Mouse (Mus musculus) lung, embryonic 16.5 days (tissue): ENCODE data around the gene Kdm2a. TPM values are rescaled to one million over a fixed set of nuclear protein-coding genes. Genes with fewer than 3 reads are reported as not detected.

Experiments
- ATAC-seq: fragments of 200-750 bp; cut with Nextera tagmentation; 2 replicates; pipeline ENCODE4 v1.8.0; 2017; ENCODE audit warnings: low read depth, mild to moderate bottlenecking, moderate library complexity
- H3K27ac ChIP-seq: fragments of 300-500 bp; sonication (generic); 2 replicates; pipeline ENCODE4 v1.5.1; 2014; ENCODE audit warnings: mild to moderate bottlenecking, control low read depth, low read length
- H3K27me3 ChIP-seq: fragments of 300-500 bp; sonication (generic); 2 replicates; pipeline ENCODE4 v1.6.1; 2014; ENCODE audit warnings: low read depth, low read length, mixed read lengths; ENCODE audit not compliant: control insufficient read depth, insufficient read depth
- H3K36me3 ChIP-seq: fragments of 300-500 bp; sonication (generic); 2 replicates; pipeline ENCODE4 v1.6.1; 2014; ENCODE audit warnings: low read length; ENCODE audit not compliant: control insufficient read depth, insufficient read depth
- H3K4me1 ChIP-seq: fragments of 300-500 bp; sonication (generic); replicated peaks from 2 replicates; pipeline ENCODE4 v1.6.1; 2014; ENCODE audit warnings: low read length, mixed read lengths; ENCODE audit not compliant: control insufficient read depth, insufficient read depth
- H3K4me2 ChIP-seq: fragments of 300-500 bp; sonication (generic); 2 replicates; pipeline ENCODE4 v1.6.1; 2014; ENCODE audit warnings: low read depth, low read length, control low read depth
- H3K4me3 ChIP-seq: fragments of 300-500 bp; sonication (generic); 2 replicates; pipeline ENCODE4 v1.5.1; 2014; ENCODE audit warnings: mild to moderate bottlenecking, low read length, control low read depth
- H3K9ac ChIP-seq: fragments of 300-500 bp; sonication (generic); 2 replicates; pipeline ENCODE4 v1.6.1; 2014; ENCODE audit warnings: low read length, control low read depth
- H3K9me3 ChIP-seq: fragments of 300-500 bp; sonication (generic); 2 replicates; pipeline ENCODE4 v1.6.1; 2016; ENCODE audit warnings: low read length; ENCODE audit not compliant: control insufficient read depth
- WGBS: fragments of 180-500 bp; shearing (Covaris S2); extraction: QIAGEN DNeasy Blood & Tissue Kit; methylation state at CpG from one replicate; pipeline ENCODE4 v1.1.7; 2014; 5-methylcytosine and 5-hydroxymethylcytosine counted together
- polyA plus RNA-seq: library from polyadenylated mRNA; unstranded; fragments of >200 nt; fragmentation: Nextera tagmentation; extraction: Ambion mirVana; gene quantifications from 2 replicates; pipeline ENCODE4 v1.2.1, GENCODE M21; 2015

Kdm2a gene
- polyA plus RNA-seq, 1 experiment from 2014 or later, result 42.9 TPM

DNA sequence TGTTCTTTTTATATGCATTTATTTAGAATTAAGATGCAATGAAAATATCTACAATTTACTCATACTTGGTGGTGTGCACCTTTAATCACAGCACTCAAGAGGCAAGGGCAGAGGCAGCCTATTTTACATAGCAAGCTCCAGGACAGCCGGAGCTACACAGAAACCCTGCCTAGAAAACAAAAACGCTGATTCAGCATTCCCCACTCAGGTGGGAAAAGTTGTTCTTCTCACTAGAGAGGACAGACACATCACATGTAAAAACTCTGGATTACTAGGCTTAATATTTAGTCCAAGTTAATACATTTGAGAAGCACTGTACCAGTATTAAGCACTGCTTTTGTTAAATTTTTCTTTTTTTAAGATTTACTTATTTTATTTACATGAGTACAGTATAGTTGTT, 48.6 kb downstream of the Kdm2a start:
- ATAC-seq, result no peak
- H3K36me3 ChIP-seq, result peaks cover 30% of the 10 kb centered on the region

DNA sequence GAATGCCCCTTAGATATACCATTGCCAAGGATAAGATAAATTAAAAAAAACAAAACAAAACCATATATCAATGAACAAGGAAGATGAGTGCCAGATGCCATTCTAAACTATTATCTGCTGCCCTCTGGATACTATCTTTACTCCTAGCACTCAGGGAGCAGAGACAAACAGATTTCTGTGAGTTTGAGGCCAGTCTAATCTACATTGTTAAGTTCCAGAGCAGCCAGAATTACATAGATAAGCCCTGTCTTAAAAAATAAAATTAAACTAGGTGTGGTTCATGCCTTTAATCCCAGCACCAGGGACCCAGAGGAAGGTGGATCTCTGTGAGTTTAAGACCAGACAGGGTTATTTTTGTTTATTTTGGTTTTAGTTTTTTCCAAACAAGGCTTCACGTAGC, 51.6 kb downstream of the Kdm2a start:
- H3K4me1 ChIP-seq, result no peaks in the 10 kb centered on the region
- H3K9ac ChIP-seq, result no peak overlapping the region
- no peaks in the 10 kb centered on the region for H3K9me3 ChIP-seq
- H3K27ac ChIP-seq, result no peak overlapping the region
- no peak for ATAC-seq
- peaks cover 40% of the 10 kb centered on the region for H3K36me3 ChIP-seq
- no peak overlapping the region for H3K4me2 ChIP-seq
- WGBS, result 80% methylated on average over 1 of the region's 1 CpGs
- no peak overlapping the region for H3K4me3 ChIP-seq
- H3K27me3 ChIP-seq, result no peaks in the 10 kb centered on the region

More for the DNA sequence above, 48.6 kb downstream of the Kdm2a start:
- Histone ChIP-seq H3K27me3 (no peaks in the 10 kb centered on the region), H3K9ac (no peak overlapping the region), H3K9me3 (no peaks in the 10 kb centered on the region), H3K4me2 (no peak overlapping the region), H3K4me3 (no peak overlapping the region), H3K4me1 (no peaks in the 10 kb centered on the region), H3K27ac (no peak overlapping the region)
- 86% methylated on average over 2 of the region's 2 CpGs for WGBS

DNA sequence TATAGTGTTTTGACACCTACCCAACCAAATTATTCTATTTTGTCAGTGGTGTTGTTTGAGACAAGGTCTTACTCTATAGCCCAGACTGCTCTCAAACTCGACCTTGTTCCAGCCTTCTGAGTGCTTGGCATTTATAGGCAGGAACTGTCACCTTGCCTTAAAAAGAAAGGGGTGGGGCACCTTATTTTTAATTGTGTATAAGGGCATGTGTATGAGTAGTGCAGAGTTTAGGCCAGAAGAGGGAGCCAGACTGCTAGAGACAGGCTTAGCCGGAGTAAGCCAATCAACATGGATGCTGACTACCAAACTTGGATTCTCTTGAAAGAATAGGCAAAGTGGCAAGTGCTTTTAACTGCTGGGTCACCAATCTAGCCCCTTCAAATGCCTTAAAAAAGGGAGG, 59.9 kb downstream of the Kdm2a start:
- Histone ChIP-seq H3K4me3 (no peak overlapping the region), H3K9me3 (no peaks in the 10 kb centered on the region), H3K9ac (no peak overlapping the region), H3K4me1 (peaks cover 12% of the 10 kb centered on the region), H3K36me3 (peaks cover 22% of the 10 kb centered on the region), H3K27me3 (no peaks in the 10 kb centered on the region), H3K4me2 (no peak overlapping the region), H3K27ac (no peak overlapping the region)
- no peak for ATAC-seq
- 25% methylated on average over 2 of the region's 2 CpGs for WGBS

DNA sequence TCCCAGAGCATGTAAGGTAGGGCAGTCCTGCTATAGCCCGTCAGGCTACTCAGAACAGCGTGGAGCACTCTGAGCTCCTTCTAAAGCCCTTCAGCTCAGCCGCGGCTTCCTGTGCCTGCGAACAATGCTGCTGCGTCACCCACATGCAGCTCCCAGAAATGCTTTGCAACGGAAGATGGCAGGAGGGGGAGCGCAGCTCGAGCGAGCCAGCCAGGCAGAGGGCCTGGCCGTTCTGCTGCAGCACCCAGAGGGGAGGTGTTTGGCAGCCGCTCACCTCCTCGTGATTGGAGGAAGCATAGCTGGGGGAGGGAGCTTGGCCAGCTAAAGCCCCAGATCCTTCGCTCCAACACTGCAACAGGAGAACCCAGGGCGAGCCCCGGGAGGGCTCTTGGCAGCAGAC, 64.3 kb downstream of the Kdm2a start:
- H3K4me1 ChIP-seq, result peaks cover 24% of the 10 kb centered on the region
- peak overlapping the region; percentile 77 for H3K9ac ChIP-seq
- peak overlapping the region; percentile 69 for H3K4me3 ChIP-seq
- no peaks in the 10 kb centered on the region for H3K27me3 ChIP-seq
- H3K9me3 ChIP-seq, result no peaks in the 10 kb centered on the region
- peak overlapping the region; percentile 76 for H3K4me2 ChIP-seq
- ATAC-seq, result peak; percentile 99
- peaks cover 15% of the 10 kb centered on the region for H3K36me3 ChIP-seq
- peak overlapping the region; percentile 97 for H3K27ac ChIP-seq
- WGBS, result under 1% methylated on average over 16 of the region's 16 CpGs

DNA sequence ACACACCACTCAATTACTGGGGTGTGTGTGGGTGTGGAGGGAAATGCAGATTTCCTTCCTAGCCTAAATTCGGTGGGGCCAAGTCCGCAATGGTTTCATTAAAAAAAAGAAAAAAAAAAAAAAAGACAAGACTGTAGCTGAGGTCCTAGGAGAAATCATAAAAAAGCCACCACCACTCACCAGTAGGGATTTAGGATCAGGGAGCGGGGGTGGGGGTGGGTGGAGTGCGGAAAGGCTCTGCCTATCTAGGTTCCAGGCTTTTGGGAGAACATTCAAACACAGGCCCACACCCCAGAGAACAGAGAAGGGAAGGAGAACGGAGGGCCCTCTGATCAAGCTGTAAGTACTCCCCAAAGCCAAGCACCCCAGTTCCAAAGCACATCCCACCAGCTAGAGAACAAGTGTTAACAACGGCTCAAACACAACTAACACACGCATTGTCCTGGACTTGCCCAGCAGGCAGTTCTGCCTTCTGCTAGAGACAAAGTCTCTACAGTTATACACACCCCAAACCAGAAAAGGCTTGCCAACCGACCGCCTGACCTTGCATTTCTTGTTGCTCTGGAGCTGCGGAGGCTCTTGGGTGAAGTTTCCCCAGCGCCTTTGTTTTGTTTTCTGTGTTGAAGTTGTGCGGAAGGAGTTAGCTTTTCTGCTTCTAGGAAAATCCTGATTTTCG, 64.8 kb downstream of the Kdm2a start:
- peak; percentile 32 for ATAC-seq
- peak overlapping the region; percentile 76 for H3K4me2 ChIP-seq
- no peaks in the 10 kb centered on the region for H3K9me3 ChIP-seq
- H3K4me1 ChIP-seq, result peaks cover 24% of the 10 kb centered on the region
- H3K27me3 ChIP-seq, result no peaks in the 10 kb centered on the region
- peak overlapping the region; percentile 97 for H3K27ac ChIP-seq
- under 1% methylated on average over 13 of the region's 13 CpGs for WGBS
- H3K36me3 ChIP-seq, result peaks cover 18% of the 10 kb centered on the region
- peak overlapping the region; percentile 77 for H3K9ac ChIP-seq
- H3K4me3 ChIP-seq, result peak overlapping the region; percentile 69

DNA sequence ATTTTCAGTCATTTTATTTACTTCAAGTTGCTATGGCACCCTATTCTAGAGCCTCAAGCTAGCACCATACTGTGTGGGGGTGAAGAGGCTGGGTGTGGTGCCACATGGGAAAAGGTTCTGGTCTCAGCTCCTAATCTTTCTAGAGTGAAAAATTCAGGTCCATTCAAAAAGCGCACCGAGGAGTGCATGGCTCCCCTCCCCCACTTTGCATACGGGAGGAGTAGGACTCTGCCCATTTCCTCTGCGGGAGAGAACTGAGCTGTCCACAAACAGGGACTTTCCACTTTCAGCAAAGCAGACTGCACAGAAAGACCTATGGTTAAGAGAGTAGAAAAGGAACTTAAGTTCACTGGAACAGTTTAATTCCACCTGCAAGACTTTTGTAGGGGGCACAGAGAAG, 65.4 kb downstream of the Kdm2a start:
- peaks cover 24% of the 10 kb centered on the region for H3K36me3 ChIP-seq
- peaks cover 24% of the 10 kb centered on the region for H3K4me1 ChIP-seq
- 0% methylated on average over 4 of the region's 4 CpGs for WGBS
- H3K27ac ChIP-seq, result peak overlapping the region; percentile 97
- no peak for ATAC-seq
- H3K9ac ChIP-seq, result peak overlapping the region; percentile 77
- H3K4me3 ChIP-seq, result peak overlapping the region; percentile 69
- no peaks in the 10 kb centered on the region for H3K27me3 ChIP-seq
- no peaks in the 10 kb centered on the region for H3K9me3 ChIP-seq
- H3K4me2 ChIP-seq, result peak overlapping the region; percentile 76

DNA sequence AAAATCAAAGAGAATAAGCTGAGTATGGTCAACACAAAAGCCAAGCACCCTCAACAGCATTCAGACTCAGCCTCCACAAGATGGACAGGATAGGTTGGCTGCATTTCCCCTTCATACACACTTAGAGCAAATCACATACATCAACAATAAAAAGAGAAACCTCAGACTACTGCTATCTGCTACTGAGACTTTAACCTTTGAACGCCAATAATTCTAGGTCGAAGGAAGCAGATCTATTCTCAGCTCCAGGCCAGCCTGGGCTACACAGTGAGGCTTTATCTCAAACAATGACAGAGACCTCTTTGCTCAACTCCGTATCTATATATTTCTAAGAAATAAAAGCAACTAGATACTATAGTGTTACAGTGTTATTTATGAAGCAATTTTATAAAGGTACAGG, 66.8 kb downstream of the Kdm2a start:
- no peak overlapping the region for H3K9ac ChIP-seq
- no peaks in the 10 kb centered on the region for H3K27me3 ChIP-seq
- peaks cover 35% of the 10 kb centered on the region for H3K36me3 ChIP-seq
- 81% methylated on average over 3 of the region's 3 CpGs for WGBS
- no peak for ATAC-seq
- no peak overlapping the region for H3K4me3 ChIP-seq
- no peak overlapping the region for H3K4me2 ChIP-seq
- no peaks in the 10 kb centered on the region for H3K9me3 ChIP-seq
- H3K27ac ChIP-seq, result no peak overlapping the region
- peaks cover 24% of the 10 kb centered on the region for H3K4me1 ChIP-seq

DNA sequence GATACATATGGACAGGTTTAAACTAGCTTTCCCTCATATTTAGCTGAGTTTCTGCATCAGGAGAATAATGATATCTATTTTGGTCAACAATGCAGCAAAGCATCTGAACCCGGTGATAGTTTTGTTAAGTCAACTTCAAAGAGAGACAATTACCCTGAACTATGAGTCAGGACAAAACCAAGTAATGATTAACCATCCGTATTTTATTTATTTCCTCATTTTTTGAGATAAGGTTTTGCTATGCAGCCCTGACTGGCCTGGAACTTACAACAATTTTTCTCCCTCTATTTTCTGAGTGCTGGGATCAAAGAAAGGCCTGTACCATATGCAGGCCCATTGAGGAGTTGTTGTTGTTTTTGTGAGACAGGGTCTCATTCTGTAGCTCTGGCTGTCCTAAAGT, 67.5 kb downstream of the Kdm2a start:
- no peak for ATAC-seq
- no peak overlapping the region for H3K4me2 ChIP-seq
- H3K36me3 ChIP-seq, result peaks cover 39% of the 10 kb centered on the region
- WGBS, result 68% methylated on average over 2 of the region's 2 CpGs
- H3K27ac ChIP-seq, result no peak overlapping the region
- no peaks in the 10 kb centered on the region for H3K27me3 ChIP-seq
- H3K9me3 ChIP-seq, result no peaks in the 10 kb centered on the region
- no peak overlapping the region for H3K4me3 ChIP-seq
- no peak overlapping the region for H3K9ac ChIP-seq
- H3K4me1 ChIP-seq, result peaks cover 24% of the 10 kb centered on the region

DNA sequence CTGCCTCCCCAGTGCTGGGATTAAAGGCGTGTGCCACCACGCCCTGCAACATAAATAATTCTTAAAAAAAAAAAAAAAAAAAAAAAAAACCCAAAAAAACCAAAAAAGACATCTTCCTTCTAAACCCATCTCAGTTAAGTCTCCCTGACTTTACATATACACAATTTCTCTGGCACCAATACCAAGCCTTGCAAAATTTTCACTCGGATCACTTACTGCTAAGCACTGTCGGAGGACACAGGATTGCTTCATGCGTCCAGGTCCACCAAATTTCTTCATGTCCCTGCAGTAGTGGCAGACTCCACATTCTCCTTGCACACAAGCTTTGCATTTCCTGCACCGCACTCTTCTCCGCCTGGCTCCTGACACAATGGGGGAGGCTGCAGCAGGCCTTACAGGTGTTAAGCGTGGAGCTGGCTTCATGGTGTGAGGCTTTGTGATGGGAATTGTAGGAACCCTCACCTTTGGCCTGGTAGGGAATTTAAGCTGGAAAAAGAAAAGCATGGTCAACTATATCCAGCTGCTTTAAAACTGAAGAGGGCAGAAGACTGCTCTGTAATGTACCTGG, 69.3 kb downstream of the Kdm2a start:
- Histone ChIP-seq H3K36me3 (peaks cover 53% of the 10 kb centered on the region), H3K4me2 (no peak overlapping the region), H3K4me1 (peaks cover 13% of the 10 kb centered on the region), H3K9me3 (no peaks in the 10 kb centered on the region), H3K27ac (no peak overlapping the region), H3K27me3 (no peaks in the 10 kb centered on the region), H3K9ac (no peak overlapping the region), H3K4me3 (no peak overlapping the region)
- WGBS, result 91% methylated on average over 8 of the region's 8 CpGs
- no peak for ATAC-seq
